Mouse (Mus musculus) 416B (cell line): ENCODE results near the gene Rhox10.
"Not testable (repeated sequence)": the region's sequence is repeated elsewhere in the genome, so short reads cannot be mapped to it uniquely, and the experiment has no call there.

ENCODE experiments used
- DNase-seq: peaks from one replicate; pipeline ENCODE4 v3.0.0; 2011; ENCODE audit warnings: low read depth

Gene Rhox10

DNA sequence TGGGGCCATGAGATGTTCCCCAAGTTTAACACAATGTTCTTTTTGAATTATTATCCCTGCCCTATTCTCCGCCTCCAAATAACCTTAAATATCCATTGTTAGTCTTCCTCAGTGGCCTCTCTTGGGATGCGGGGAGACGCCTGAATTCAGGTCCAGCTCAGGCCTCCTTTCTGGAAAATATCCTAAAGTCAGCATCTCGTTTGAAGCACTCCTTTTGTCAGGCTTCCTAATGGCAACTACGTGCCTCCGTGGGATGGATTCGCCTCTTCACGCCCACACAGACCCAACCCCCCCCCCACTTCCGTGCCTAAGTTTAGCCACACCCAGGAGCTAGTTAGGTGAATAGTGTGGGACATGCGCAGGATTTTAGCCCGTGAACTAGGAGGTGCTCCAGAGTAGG is at the start of gene Rhox10:
Gene Rhox10 (plus strand): TSS at position 301 of the 400 bp plus-strand sequence.
- DNase-seq: no peak

DNA sequence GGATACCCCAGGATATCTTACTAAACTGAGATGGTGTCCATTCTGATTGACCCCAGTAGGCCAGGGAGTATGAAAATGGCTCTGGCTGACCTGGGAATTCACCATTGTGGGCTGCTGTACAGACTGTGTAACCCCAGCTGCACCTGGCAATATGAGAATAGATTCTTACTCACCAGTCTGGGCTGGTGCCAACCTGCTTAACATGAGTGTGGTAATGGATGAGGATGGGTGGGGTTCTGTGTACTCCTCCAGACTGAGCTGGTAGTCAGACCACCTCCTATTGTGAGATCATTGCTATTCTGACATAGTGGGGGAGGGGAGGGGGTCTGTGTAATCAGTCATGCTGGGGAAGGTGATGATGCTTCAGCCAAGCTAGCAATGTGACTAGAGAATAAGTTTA is 47.7 kb upstream of the Rhox10 start, which contains the start of gene Btg1-ps1:
Gene Btg1-ps1 (minus strand): TSS at position 219 of the 400 bp plus-strand sequence.
- DNase-seq: not testable (repeated sequence)

DNA sequence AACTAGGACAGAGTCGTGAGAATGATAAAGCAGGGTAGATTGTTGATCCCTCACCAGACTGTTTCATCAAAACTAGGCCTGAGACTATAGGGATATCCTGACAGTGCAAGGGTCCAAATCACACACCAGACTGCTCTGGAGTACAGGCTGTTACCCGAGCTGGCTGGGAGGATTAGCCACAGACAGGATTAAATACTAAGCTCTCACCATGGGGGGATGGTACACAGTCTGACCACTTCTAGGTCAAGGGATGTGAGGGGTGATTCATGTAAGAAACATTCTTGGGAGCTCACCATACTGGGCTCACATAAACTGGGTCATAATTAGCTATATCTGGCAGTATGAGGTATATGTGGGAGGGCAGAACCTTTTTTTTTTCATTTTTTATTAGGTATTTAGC is 32.4 kb upstream of the Rhox10 start:
- DNase-seq: no peak

DNA sequence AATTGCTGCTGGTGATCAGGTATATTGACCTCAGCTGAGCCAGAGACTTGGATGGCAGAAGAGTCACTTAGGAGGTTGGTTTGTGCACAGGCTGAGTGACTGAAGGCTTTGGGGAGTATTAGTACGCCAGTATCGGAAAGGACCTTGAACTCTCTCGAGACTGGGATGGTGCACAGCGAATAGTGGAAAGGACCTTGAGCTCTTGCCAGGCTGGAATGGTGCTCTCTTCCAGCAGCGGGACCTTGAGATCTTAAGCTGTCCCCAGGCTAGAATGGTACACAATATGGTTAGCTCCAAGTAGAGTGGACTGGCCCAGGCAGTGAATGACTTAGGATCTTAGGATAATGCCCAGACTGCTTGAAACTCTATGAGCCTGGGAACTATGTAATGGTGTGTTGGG is 26.6 kb upstream of the Rhox10 start:
- DNase-seq: no peak

DNA sequence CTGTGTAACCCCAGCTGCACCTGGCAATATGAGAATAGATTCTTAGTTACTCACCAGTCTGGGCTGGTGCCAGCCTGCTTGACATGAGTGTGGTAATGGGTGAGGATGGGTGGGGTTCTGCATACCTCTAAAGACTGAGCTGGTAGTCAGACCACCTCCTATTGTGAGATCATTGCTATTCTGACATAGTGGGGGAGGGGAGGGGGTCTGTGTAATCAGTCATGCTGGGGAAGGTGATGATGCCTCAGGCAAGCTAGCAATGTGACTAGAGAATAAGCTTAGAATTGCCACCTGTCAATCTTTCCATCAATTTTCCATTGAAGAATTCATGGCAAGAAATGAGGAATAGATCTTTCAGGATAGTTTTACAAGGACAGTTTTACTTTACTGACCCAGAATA is 23.3 kb upstream of the Rhox10 start, which contains the start of gene Btg1-ps2:
Gene Btg1-ps2 (minus strand): TSS at position 101 of the 400 bp plus-strand sequence.
- not testable (repeated sequence) for DNase-seq

DNA sequence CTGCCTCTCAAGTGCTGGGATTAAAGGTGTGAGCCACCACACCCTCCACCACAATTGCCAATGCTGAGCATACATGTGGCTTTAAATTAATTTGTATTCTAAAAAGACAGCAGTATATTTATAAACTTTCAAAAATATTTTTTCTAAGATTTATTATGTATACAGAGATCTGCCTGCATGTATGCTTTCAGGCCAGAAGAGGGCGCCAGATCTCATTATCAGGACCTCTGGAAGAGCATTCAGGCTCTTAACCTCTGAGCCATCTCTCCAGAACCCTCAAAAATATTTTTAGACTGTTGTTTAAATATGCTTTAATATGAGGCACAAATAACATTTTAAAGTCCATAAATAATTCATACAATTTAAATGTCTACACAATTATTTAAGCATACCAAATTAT is 4.7 kb upstream of the Rhox10 start:
- DNase-seq: peak; percentile 34

DNA sequence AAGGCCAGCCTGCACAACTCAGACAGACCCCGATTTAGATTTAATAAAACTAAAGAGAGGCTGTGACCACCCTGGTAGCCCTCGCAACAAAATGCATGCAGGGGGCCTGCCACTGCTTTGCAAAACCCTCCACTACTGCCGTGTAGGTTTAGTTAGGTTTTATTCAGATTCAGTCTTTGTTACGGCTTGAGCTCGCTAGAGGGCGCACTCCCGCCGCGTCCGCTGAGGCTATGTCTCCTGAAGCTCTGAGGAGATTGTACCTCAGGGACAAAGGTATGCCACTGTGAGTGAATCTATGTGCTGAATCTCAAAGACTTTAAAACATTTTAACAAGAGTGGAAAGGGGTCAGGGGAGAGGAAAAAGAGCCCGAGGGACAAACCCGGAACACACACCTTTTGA is 18.0 kb downstream of the Rhox10 start:
- DNase-seq: peak; percentile 20

DNA sequence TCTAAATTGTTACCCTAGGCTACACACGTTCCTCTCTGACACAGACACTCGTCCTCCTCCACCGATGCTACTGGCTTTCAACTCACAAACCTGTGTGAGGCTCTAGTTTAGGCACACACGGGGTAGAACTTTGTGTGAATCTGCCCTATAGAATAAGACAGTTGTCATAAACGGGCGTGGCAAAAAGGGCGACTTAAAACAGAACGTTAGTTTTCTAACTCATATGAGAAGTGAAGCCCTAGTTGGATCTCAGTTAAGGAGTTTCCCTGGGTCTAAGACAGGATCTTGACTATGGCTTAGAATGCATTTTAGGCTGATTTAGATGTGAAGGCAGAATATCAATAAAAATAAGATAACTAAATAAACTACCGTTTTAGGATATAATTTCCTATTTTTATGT is 18.8 kb downstream of the Rhox10 start, which contains the start of gene Rhox11:
Gene Rhox11 (minus strand): TSS at position 101 of the 400 bp plus-strand sequence.
- no peak for DNase-seq

DNA sequence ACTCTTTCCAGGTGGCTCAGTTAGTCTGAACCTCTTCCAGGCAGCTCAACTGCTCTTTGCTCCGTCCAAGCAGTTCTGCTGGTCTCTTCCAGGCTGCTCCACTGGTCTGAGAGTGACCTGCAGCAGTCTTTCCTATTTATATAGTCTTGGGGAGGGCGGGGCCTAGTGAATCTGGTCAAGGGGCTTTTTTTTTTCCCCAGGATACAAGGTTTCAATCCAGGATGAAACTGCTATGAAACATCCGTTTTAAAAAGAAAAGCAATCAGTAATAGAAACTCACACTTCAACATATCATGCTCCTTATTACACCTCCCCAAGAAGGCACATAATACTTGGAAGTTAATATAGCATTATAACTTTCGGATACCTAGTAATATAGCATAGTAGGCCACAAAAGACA is 44.5 kb downstream of the Rhox10 start, which contains the start of gene Rhox12:
Gene Rhox12 (minus strand): TSS at position 101 of the 400 bp plus-strand sequence.
- no peak for DNase-seq

DNA sequence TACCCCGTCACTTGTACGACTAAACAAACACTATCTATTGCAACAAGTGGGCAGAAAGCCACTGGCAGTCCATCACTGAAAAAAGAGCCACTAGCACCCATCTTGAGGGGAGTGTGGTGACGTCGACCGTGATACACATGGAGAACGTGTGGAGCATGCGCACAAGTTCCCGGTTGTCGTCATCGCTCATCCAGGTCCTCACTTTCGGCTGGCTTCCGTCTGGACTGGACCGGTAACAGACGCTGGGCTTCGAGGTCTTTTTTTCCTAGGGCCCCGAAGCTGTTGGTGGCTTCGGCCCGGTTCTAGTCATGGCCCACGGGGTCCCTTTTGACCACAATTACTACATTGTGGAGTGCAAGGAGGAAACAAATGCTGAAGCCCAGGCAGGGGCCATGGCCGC is 54.7 kb downstream of the Rhox10 start, which contains the start of gene Rhox13:
Gene Rhox13 (plus strand): TSS at position 238 of the 400 bp plus-strand sequence.
- DNase-seq: no peak
